Mouse (Mus musculus): ENCODE measurements at regions not wholly inside any gene's neighbourhood (a gene's known extent, or its start where the extent isn't known, plus 50 kb on each side); places are given as distances from the start of the nearest gene placed in this dataset.
"Not testable (repeated sequence)": the region's sequence is repeated elsewhere in the genome, so short reads cannot be mapped to it uniquely, and the experiment has no call there.

- no peak for DNase-seq (ENCODE audit: low spot score in 2 of 2)
These were observed 142.0 kb upstream of the Cntnap4 start for GRCm38 (mm10) chr8:112427721-112428389.

- DNase-seq (ENCODE audit: low spot score in 2 of 2), result no peak
These were observed 157.9 kb upstream of the Cntnap4 start for GRCm38 (mm10) chr8:112411968-112412367.

GRCm38 (mm10) chr8:112411213-112411612, 158.6 kb upstream of the Cntnap4 start:
- peak in 1 of 2 experiments; percentile 7 for DNase-seq (ENCODE audit: low spot score in 2 of 2)

GRCm38 (mm10) chr8:112408211-112408735, 161.6 kb upstream of the Cntnap4 start:
- DNase-seq (ENCODE audit: low spot score in 2 of 2), result no peak

- DNase-seq (ENCODE audit: low spot score in 2 of 2), result no peak
These were observed 165.8 kb upstream of the Cntnap4 start for GRCm38 (mm10) chr8:112404087-112404486.

GRCm38 (mm10) chr8:112397438-112397837, 172.4 kb upstream of the Cntnap4 start:
- DNase-seq (ENCODE audit: low spot score in 2 of 2), result no peak

- no peak for DNase-seq (ENCODE audit: low spot score in 2 of 2)
These were observed 179.7 kb upstream of the Cntnap4 start for GRCm38 (mm10) chr8:112390108-112390507.

GRCm38 (mm10) chr8:112348323-112348722, 221.5 kb upstream of the Cntnap4 start:
- DNase-seq (ENCODE audit: low spot score in 2 of 2), result no peak

GRCm38 (mm10) chr8:112333171-112333570, 236.7 kb upstream of the Cntnap4 start:
- no peak for DNase-seq (ENCODE audit: low spot score in 2 of 2)

GRCm38 (mm10) chr8:112332021-112332420, 237.8 kb upstream of the Cntnap4 start:
- no peak for DNase-seq (ENCODE audit: low spot score in 2 of 2)

GRCm38 (mm10) chr8:112309816-112310215, 260.0 kb upstream of the Cntnap4 start:
- DNase-seq (ENCODE audit: low spot score in 2 of 2), result no peak

- DNase-seq (ENCODE audit: low spot score in 2 of 2), result no peak
These were observed 261.5 kb upstream of the Cntnap4 start for GRCm38 (mm10) chr8:112308354-112308753.

GRCm38 (mm10) chr8:112297021-112297420, 272.8 kb upstream of the Cntnap4 start:
- DNase-seq (ENCODE audit: low spot score in 2 of 2), result no peak

GRCm38 (mm10) chr8:112283316-112283715, 268.5 kb upstream of the Gm6793 start:
- DNase-seq (ENCODE audit: low spot score in 2 of 2), result no peak

GRCm38 (mm10) chr8:112269598-112269997, 254.8 kb upstream of the Gm6793 start:
- no peak for DNase-seq (ENCODE audit: low spot score in 2 of 2)

- no peak for DNase-seq (ENCODE audit: low spot score in 2 of 2)
These were observed 254.4 kb upstream of the Gm6793 start for GRCm38 (mm10) chr8:112269214-112269566.

GRCm38 (mm10) chr8:112268544-112269213, 253.8 kb upstream of the Gm6793 start:
- DNase-seq (ENCODE audit: low spot score in 2 of 2), result no peak

- DNase-seq (ENCODE audit: low spot score in 2 of 2), result no peak
These were observed 243.2 kb upstream of the Gm6793 start for GRCm38 (mm10) chr8:112257922-112258475.

- no peak for DNase-seq (ENCODE audit: low spot score in 2 of 2)
These were observed 242.6 kb upstream of the Gm6793 start for GRCm38 (mm10) chr8:112257311-112257894.

- DNase-seq (ENCODE audit: low spot score in 2 of 2), result not testable (repeated sequence)
These were observed 231.8 kb upstream of the Gm6793 start for GRCm38 (mm10) chr8:112246629-112247028.

GRCm38 (mm10) chr8:112238681-112239080, 223.8 kb upstream of the Gm6793 start:
- no peak for DNase-seq (ENCODE audit: low spot score in 2 of 2)

- not testable (repeated sequence) for DNase-seq (ENCODE audit: low spot score in 2 of 2)
These were observed 221.9 kb upstream of the Gm6793 start for GRCm38 (mm10) chr8:112236751-112237150.
